In the genomic region with DNA sequence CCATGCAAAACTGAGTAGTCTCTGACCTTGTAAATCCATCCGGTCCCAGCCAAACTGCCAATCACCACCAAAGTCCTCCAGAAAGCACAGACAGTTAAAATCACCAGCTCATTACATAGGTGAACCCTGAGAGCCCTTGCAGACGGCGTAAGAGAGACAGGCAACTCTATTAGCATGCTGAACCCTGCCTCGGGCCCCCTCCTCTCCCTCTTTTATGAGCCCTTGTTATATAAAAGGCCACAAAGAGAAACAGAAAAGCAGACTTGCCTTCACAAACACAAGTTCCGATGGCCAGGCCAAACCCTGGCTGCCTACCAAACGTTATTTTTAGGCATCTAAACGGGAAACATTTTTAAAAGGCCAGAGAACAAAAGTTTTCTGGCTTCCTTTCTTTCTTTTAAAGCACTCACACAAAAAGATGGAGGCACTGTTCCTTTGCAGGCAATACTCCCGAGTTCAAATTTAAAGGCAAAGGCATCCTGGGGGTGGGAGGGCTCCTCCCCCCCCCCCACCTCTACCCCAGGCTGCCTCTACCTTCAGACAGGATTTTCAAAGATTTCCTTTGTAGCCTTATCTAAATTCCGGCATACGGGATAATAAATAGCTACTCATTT, we compare ENCODE assay signal across 8 mouse cellular contexts. TPM values are rescaled to one million over a fixed set of nuclear protein-coding genes. Genes with fewer than 3 reads are reported as not detected.
DNase-seq lines count a peak whose midpoint lies in the region; ATAC-seq lines count a peak whose summit lies in the region.

No protein-coding gene starts in this region.

- intact Hi-C loops in gastrocnemius, postnatal 36 days (cut with DNase I): loop anchor here (5.0 kb wide), 1 partner anchor 135 kb away; a partner anchor contains a TSS

- no peak overlapping the region for H3K9ac ChIP-seq in heart, embryonic 11.5 days (ENCODE audit: low read depth, low read length)
- H3K9ac ChIP-seq in kidney, embryonic 14.5 days (ENCODE audit: low read depth, low read length): no peak overlapping the region

- peaks cover 23% of the 10 kb centered on the region for H3K27me3 ChIP-seq in heart, embryonic 11.5 days (ENCODE audit: control insufficient read depth, insufficient read depth, low read length)
- peaks cover 9% of the 10 kb centered on the region; the same call in 1 of the 2 replicates for H3K27me3 ChIP-seq in kidney, embryonic 14.5 days (ENCODE audit: control insufficient read depth, insufficient read depth, low read length)
- peaks cover 10% of the 10 kb centered on the region for H3K27me3 ChIP-seq in midbrain, embryonic 10.5 days (ENCODE audit: low read depth, poor library complexity, severe bottlenecking)

- H3K4me2 ChIP-seq in heart, embryonic 11.5 days: peak overlapping the region; percentile 99
- H3K4me2 ChIP-seq in kidney, embryonic 14.5 days (replicated peaks; ENCODE audit: low read depth, low read length): peak overlapping the region; percentile 99

- H3K4me3 ChIP-seq in heart, embryonic 11.5 days (ENCODE audit: low read depth, low read length): peak overlapping the region; percentile 76
- H3K4me3 ChIP-seq in kidney, embryonic 14.5 days (ENCODE audit: low read length): peak overlapping the region; percentile 60
- H3K4me3 ChIP-seq in midbrain, embryonic 10.5 days: peak overlapping the region; percentile 65

- WGBS in heart, embryonic 11.5 days (ENCODE audit: insufficient replicate concordance): 23% methylated on average over 10 of the region's 10 CpGs
- 10% methylated on average over 10 of the region's 10 CpGs for WGBS in kidney, embryonic 14.5 days
- 15% methylated on average over 10 of the region's 10 CpGs for WGBS in midbrain, embryonic 10.5 days

- ATAC-seq in heart, embryonic 11.5 days (replicated peaks; ENCODE audit: insufficient number of reproducible peaks, low FRiP score, low TSS enrichment): no peak
- no peak for ATAC-seq in kidney, embryonic 14.5 days (ENCODE audit: low FRiP score, low TSS enrichment)

- H3K9me3 ChIP-seq in heart, embryonic 11.5 days (replicated peaks; ENCODE audit: control insufficient read depth, low read length): no peaks in the 10 kb centered on the region
- H3K9me3 ChIP-seq in kidney, embryonic 14.5 days (ENCODE audit: control insufficient read depth, low read length): no peaks in the 10 kb centered on the region
- no peaks in the 10 kb centered on the region for H3K9me3 ChIP-seq in midbrain, embryonic 10.5 days (replicated peaks)

- no peak overlapping the region for H3K27ac ChIP-seq in heart, embryonic 11.5 days (ENCODE audit: low read depth, low read length)
- H3K27ac ChIP-seq in kidney, embryonic 14.5 days (ENCODE audit: low read depth, low read length): no peak overlapping the region
- H3K27ac ChIP-seq in midbrain, embryonic 10.5 days (replicated peaks): peak overlapping the region; percentile 98

- H3K36me3 ChIP-seq in heart, embryonic 11.5 days (ENCODE audit: control insufficient read depth, insufficient read depth, low read length): no peaks in the 10 kb centered on the region
- no peaks in the 10 kb centered on the region for H3K36me3 ChIP-seq in kidney, embryonic 14.5 days (ENCODE audit: control insufficient read depth, insufficient read depth, low read length)
- peaks cover 39% of the 10 kb centered on the region for H3K36me3 ChIP-seq in midbrain, embryonic 10.5 days

- peak; percentile 16 for DNase-seq in gastrocnemius, postnatal 25 days
- no peak for DNase-seq in gastrocnemius, postnatal 36 days
- DNase-seq in cerebellum, adult 9-11 months: peak; percentile 66
- peak; percentile 31 for DNase-seq in midbrain, embryonic 10.5 days (ENCODE audit: low spot score)
- no peak for DNase-seq in thymus, postnatal 25 days
- no peak for DNase-seq in urinary bladder, postnatal 10 days (ENCODE audit: low spot score)

- H3K4me1 ChIP-seq in heart, embryonic 11.5 days (ENCODE audit: control insufficient read depth, insufficient read depth, low read length): peaks cover 17% of the 10 kb centered on the region
- H3K4me1 ChIP-seq in kidney, embryonic 14.5 days (ENCODE audit: control insufficient read depth, insufficient read depth, low read length): peaks cover 18% of the 10 kb centered on the region
- peaks cover 76% of the 10 kb centered on the region for H3K4me1 ChIP-seq in midbrain, embryonic 10.5 days

RNA-seq across cellular contexts. Expression of a gene that starts 3.3 kb away (rescaled TPM):
- total RNA-seq in gastrocnemius, postnatal 25 days (2021): under 1 TPM; 0.38 to 0.82 TPM
- total RNA-seq in gastrocnemius, postnatal 36 days (2021): under 1 TPM; 0.43 to 0.49 TPM
- polyA plus RNA-seq in heart, embryonic 11.5 days (2014; fragmentation: Nextera tagmentation; extraction: Ambion mirVana): 0.39 and 0.56 TPM in 2 replicates
- polyA plus RNA-seq in kidney, embryonic 14.5 days (2014; fragmentation: Nextera tagmentation; extraction: Ambion mirVana): 1.1 and 1.8 TPM in 2 replicates
- polyA plus RNA-seq in midbrain, embryonic 10.5 days (2016; fragmentation: Nextera tagmentation; extraction: Ambion mirVana): 9.5 and 11.9 TPM in 2 replicates

Comparison
In these comparisons a context has a peak if more than half of its experiments do, and no peak if none do; other contexts are left out.
1. DNase-seq: peak in gastrocnemius, postnatal 25 days (single experiment), cerebellum, adult 9-11 months (single experiment) and midbrain, embryonic 10.5 days (single experiment); none in gastrocnemius, postnatal 36 days (0 of 2), thymus, postnatal 25 days (single experiment) and urinary bladder, postnatal 10 days (single experiment).
2. Peak in every context shown above with its lines, with median percentiles within 50 percentile points of each other: H3K4me3 ChIP-seq.